Mouse (Mus musculus): Measurements from ENCODE around the gene Scgb1b18.
"Not testable (repeated sequence)": the region's sequence is repeated elsewhere in the genome, so short reads cannot be mapped to it uniquely, and the experiment has no call there.

Gene Scgb1b18

GRCm38 (mm10) chr7:33185268-33185667, at the start of gene Scgb1b18:
Gene Scgb1b18, plus strand, starts transcription at chr7:33185568.
- DNase-seq (ENCODE audit: low read depth), result not testable (repeated sequence)

GRCm38 (mm10) chr7:33173764-33174163, 11.6 kb upstream of the Scgb1b18 start, which contains the start of gene Scgb2b18:
Gene Scgb2b18, minus strand, starts transcription at chr7:33173864.
- not testable (repeated sequence) for DNase-seq (ENCODE audit: low read depth)
